33 mouse cellular contexts compared by ENCODE assay signal in genomic region chr4:82711611-82712295, GRCm38 (mm10).
"Had no signal": no experiment of that assay in that cellular context is flagged by ENCODE, and none has a peak within 500 bp of the region (broad histone marks: within the 10 kb centered on the region; RNA-seq: fewer than 3 reads in every experiment).

No protein-coding gene starts in this region.

- H3K4me2 ChIP-seq: heart, embryonic 12.5 days; heart, embryonic 13.5 days; heart, embryonic 15.5 days; hindbrain, embryonic 12.5 days; hindbrain, embryonic 13.5 days; hindbrain, embryonic 14.5 days; hindbrain, embryonic 15.5 days; intestine, embryonic 15.5 days; kidney, embryonic 15.5 days had no signal

- H3K36me3 ChIP-seq: heart, embryonic 12.5 days; heart, embryonic 13.5 days; heart, embryonic 15.5 days; hindbrain, embryonic 10.5 days; hindbrain, embryonic 12.5 days; hindbrain, embryonic 13.5 days; hindbrain, embryonic 15.5 days; intestine, embryonic 15.5 days; kidney, embryonic 15.5 days had no signal

- DNase-seq: heart, postnatal 14 days; heart, postnatal 36 days; heart, postnatal 4 days; kidney, adult 11 months; kidney, adult 18-20 months; kidney, adult 2 months; kidney, adult 8-10 months; kidney, adult 9 months; kidney, postnatal 10 days; kidney, postnatal 14 days; kidney, postnatal 25 days; kidney, postnatal 36 days; kidney, postnatal 4 days; layer of hippocampus, adult 9-11 months; layer of hippocampus, postnatal 36 days had no signal

- H3K9me3 ChIP-seq: heart, embryonic 12.5 days; heart, embryonic 13.5 days; heart, embryonic 15.5 days; hindbrain, embryonic 10.5 days; hindbrain, embryonic 12.5 days; hindbrain, embryonic 13.5 days; hindbrain, embryonic 15.5 days; intestine, embryonic 15.5 days; kidney, embryonic 15.5 days had no signal

- H3K27ac ChIP-seq: heart, embryonic 13.5 days; heart, embryonic 15.5 days; hindbrain, embryonic 10.5 days; hindbrain, embryonic 12.5 days; hindbrain, embryonic 13.5 days; hindbrain, embryonic 14.5 days; hindbrain, embryonic 15.5 days; hindbrain, postnatal 0 days; intestine, embryonic 15.5 days; kidney, embryonic 15.5 days; kidney, postnatal 0 days; layer of hippocampus, adult 2 months; left cerebral cortex, adult 2 months had no signal

- H3K9ac ChIP-seq: heart, embryonic 12.5 days; heart, embryonic 13.5 days; heart, embryonic 15.5 days; hindbrain, embryonic 12.5 days; hindbrain, embryonic 13.5 days; hindbrain, embryonic 14.5 days; hindbrain, embryonic 15.5 days; intestine, embryonic 15.5 days; kidney, embryonic 15.5 days had no signal

- ATAC-seq: hindbrain, embryonic 16.5 days; hindbrain, postnatal 0 days; inflammation-experienced regulatory T-cells, adult 6 months; intestine, embryonic 15.5 days; intestine, embryonic 16.5 days; intestine, postnatal 0 days had no signal

- H3K4me1 ChIP-seq: hindbrain, embryonic 15.5 days; intestine, embryonic 15.5 days; kidney, embryonic 15.5 days had no signal

- H3K27me3 ChIP-seq: heart, embryonic 12.5 days; heart, embryonic 13.5 days; heart, embryonic 15.5 days; hindbrain, embryonic 12.5 days; hindbrain, embryonic 13.5 days; hindbrain, embryonic 15.5 days; intestine, embryonic 15.5 days had no signal

- H3K4me3 ChIP-seq: heart, embryonic 12.5 days; heart, embryonic 13.5 days; heart, embryonic 15.5 days; hindbrain, embryonic 10.5 days; hindbrain, embryonic 12.5 days; hindbrain, embryonic 13.5 days; hindbrain, embryonic 15.5 days; intestine, embryonic 15.5 days; kidney, embryonic 15.5 days; layer of hippocampus, adult 2 months; left cerebral cortex, adult 2 months had no signal
